Mouse (Mus musculus): ENCODE measurements around the gene Brsk2. TPM values are rescaled to one million over a fixed set of nuclear protein-coding genes. Genes with fewer than 3 reads are reported as not detected.

The Brsk2 gene
- polyA plus RNA-seq, 2 experiments from 2014 or later = 0.29 to 0.52 TPM

- ATAC-seq = no peak
Measured at GRCm38 (mm10) chr7:141956174-141956566, 6.6 kb downstream of the Brsk2 start.

GRCm38 (mm10) chr7:141957524-141958051, 8.0 kb downstream of the Brsk2 start:
- no peak for ATAC-seq

GRCm38 (mm10) chr7:141958211-141958610, 8.7 kb downstream of the Brsk2 start:
- no peak for ATAC-seq

- ATAC-seq = no peak
Measured at GRCm38 (mm10) chr7:141959133-141959532, 9.6 kb downstream of the Brsk2 start.

- no peak for ATAC-seq
Measured at GRCm38 (mm10) chr7:141960926-141961325, 11.4 kb downstream of the Brsk2 start.

GRCm38 (mm10) chr7:141961491-141961890, 11.9 kb downstream of the Brsk2 start:
- ATAC-seq = no peak

GRCm38 (mm10) chr7:141962521-141962920, 13.0 kb downstream of the Brsk2 start:
- ATAC-seq = no peak

- ATAC-seq = no peak
Measured at GRCm38 (mm10) chr7:141966281-141966680, 16.7 kb downstream of the Brsk2 start.

- no peak for ATAC-seq
Measured at GRCm38 (mm10) chr7:141972831-141973619, 23.5 kb downstream of the Brsk2 start.

DNA sequence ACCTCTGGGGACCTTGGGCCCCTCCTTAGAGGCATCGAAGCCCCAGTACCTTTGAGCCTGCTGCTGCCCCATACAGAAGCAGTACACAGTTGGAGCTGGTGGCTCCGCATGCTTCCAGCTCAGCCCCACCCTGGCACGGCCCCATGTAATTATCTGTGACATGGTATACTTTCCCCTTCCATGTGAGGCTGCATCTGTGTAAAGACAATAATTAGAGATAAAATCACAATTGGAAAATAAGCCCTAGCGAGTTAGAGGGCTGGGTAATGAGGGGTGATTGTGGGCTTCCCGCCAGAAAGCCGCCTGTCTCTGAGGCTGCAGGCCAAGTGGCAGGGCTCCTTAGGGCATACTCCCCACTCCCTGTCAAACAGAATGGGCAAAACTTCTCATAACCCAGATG, 28.5 kb downstream of the Brsk2 start:
- no peak for ATAC-seq

- no peak for ATAC-seq
Measured at GRCm38 (mm10) chr7:141979247-141979646, 29.7 kb downstream of the Brsk2 start.

DNA sequence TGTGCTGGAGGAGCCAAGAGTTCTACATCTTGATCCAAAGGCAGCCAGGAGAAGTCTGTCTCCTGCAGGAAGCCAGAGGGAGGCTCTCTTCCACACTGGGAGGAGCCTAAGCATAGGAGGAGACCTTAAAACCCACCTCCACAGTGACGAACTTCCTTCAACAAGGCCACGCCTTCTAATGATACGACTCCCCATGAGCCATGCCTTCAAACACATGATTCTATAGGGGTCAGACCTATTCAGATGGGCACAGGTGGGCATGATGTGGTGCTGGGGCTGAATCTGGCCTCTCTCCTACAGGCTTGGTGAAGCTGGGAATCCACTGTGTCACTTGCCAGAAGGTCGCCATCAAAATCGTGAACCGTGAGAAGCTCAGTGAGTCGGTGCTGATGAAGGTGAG, 31.7 kb downstream of the Brsk2 start:
- no peak for ATAC-seq

DNA sequence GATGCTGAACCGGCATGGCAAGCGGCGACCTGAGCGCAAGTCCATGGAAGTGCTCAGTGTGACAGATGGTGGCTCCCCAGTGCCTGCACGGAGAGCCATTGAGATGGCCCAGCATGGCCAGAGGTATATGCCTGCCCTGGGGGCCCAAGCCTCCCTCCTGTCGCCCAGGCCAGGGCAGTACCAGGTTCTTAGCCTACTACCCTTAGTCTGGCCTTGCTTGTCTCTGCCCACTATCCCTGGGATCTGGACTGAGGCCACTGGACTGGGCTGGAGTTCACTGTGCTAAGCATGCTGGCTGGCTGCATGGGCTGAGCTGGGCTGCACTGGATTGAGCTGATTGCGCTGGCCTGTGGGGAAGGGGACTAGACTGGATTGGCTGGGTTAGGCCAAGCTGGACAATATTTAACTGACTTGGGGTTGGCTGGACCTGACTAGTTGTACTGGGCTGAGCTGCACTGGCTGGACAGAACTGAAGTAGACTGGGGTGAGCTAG, 38.8 kb downstream of the Brsk2 start:
- ATAC-seq = no peak

DNA sequence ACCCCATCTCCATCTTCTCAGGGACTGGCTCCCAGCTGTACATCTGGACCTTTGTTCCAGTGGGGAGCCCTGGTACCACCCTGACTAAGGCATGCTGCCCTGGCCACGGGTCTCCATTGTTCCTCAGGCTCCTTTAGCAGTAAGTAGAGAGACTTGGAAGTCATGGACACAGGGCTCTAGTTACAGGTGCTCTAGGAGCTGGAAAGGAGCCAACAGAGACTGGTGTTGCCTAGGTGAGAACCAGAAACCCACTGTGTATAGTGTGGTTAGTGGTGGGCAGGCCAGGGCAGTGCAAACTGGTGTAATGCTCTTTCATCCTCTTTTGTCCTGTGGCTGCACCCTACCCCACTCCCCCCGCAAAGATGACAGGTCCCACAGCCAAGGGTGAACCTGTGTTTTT, 41.6 kb downstream of the Brsk2 start:
- ATAC-seq = no peak

DNA sequence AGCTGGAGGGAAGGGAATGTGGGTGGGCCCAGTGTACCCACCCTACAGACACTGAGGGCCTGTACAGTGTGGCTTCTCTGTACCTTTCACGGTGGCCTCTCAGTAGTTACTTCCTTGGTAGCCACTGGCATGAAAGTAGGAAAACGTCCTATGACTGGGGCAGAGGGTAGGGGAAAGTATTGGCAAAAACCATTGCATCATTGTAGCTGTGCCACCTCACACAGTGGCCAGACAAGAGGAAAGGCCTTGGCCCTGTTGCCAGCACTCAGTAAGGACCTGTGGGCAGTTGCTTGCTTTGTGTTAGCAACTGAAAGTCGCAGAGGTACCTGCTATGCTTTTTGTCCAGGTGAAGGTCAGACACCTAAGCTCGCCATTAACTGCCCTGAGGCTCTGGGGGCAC, 44.6 kb downstream of the Brsk2 start:
- ATAC-seq = no peak

GRCm38 (mm10) chr7:142000661-142001060, 51.1 kb downstream of the Brsk2 start:
- ATAC-seq = no peak

DNA sequence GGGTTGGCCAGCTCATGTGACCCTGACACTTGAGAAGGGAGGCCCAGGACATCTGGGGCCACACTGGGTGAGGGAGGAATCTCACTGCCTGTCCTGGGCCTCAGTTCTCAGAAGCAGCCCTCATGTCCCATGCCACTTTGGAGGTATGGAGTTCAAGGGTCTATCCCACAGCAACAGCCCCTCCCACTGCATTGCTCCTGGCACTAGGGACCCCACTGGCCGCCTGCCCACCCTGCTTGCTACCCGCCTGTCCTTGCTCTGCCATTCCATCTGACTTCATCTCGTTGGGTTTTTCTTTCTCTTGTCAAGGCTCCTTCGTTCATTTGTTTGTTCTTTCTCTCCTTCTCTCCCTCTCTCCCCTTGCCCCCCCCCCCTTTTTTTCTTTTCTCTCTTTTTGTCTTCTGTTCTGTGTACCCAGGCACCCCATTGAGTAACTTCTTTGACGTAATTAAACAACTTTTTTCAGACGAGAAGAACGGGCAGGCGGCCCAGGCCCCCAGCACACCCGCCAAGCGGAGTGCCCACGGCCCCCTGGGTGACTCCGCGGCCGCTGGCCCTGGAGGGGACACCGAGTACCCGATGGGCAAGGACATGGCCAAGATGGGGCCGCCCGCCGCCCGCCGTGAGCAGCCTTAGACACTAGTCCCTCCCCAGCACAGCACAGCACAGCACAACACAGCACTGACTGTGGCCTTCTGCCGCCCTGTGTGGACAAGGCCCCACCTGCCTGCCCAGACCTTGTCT, 52.2 kb downstream of the Brsk2 start:
- ATAC-seq = no peak

DNA sequence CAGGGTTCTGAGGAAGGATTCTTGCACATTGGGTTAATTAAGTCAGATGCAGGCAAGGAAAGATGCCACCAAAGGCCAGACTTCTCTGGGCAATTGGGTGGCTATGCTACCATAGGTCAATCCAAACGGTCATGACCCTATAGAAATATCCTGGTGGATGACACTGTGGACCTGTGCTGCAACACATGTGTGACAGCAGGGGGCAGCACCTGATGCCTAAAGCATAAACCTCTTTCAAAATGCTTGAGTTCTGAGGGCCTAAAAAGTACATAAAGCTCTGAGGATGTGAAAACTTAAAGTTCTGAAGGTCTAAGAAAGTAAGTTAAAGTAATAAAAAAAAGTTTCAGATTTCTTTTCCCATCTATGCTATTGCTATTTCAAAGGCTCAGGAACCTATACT, 67.0 kb downstream of the Brsk2 start:
- ATAC-seq = peak; percentile 43

- no peak for ATAC-seq
Measured at GRCm38 (mm10) chr7:142019699-142020098, 70.1 kb downstream of the Brsk2 start.

- ATAC-seq = no peak
Measured at GRCm38 (mm10) chr7:142020827-142021226, 71.3 kb downstream of the Brsk2 start.

- ATAC-seq = no peak
Measured at GRCm38 (mm10) chr7:142025196-142025595, 75.6 kb downstream of the Brsk2 start.

DNA sequence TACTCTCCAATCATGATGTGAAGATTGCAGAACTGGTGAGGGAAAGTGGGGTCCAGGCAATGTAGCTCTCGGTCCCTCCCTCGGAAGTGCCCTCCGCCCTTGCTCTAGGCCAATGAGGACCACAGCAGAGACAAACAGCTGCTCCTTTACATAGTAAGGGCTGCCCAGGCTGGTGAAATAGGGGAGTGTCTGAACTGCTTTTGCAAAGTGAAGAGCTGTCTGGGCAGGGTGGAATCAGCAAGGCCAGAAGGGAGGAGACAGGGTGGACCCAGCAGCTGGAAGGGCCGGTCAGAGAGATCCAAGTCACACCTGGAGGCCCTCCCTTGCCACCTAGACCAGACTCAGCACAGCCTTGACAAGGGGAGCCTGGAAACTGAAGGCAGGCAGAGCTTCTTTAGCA, 76.4 kb downstream of the Brsk2 start:
- ATAC-seq = no peak

DNA sequence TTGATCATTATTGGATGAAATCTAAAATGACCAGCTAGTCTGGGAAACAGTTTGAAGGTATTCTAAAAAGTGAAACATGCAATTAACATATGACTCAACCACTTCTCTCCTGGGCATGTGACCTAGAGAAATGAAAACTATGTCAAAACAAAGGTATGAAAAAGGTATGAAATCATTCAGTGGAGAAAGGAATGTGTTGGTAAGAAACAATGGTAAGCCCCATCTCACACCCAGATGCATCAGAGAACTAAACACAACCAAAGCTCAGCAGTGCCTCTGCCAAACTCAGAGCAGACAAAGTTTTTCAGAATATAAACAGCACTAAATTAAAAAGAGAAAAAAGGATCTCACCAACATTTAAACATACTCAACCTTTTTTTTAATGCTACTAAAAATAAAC, 80.5 kb downstream of the Brsk2 start:
- no peak for ATAC-seq

- no peak for ATAC-seq
Measured at GRCm38 (mm10) chr7:142034198-142034597, 84.6 kb downstream of the Brsk2 start.
